Mouse (Mus musculus) cerebellum, adult 18-20 months (tissue): ENCODE measurements around the gene Nt5c1a.
"Not testable (repeated sequence)": the region's sequence is repeated elsewhere in the genome, so short reads cannot be mapped to it uniquely, and the experiment has no call there.

Experiments used
- DNase-seq, 2 experiments: peaks; one replicate each; pipeline ENCODE4 v3.0.0; 2021

Nt5c1a gene

GRCm38 (mm10) chr4:123201186-123202093, at the start of gene Nt5c1a:
Gene Nt5c1a (plus strand): TSS chr4:123201504.
- DNase-seq = peak; percentile 77 to 78

- DNase-seq = no peak
These were observed 49.3 kb upstream of the Nt5c1a start for GRCm38 (mm10) chr4:123152003-123152402.

GRCm38 (mm10) chr4:123152976-123153375, 48.3 kb upstream of the Nt5c1a start:
- no peak for DNase-seq

GRCm38 (mm10) chr4:123155004-123155403, 46.3 kb upstream of the Nt5c1a start:
- DNase-seq = peak; percentile 27 to 49

GRCm38 (mm10) chr4:123155427-123155826, 45.9 kb upstream of the Nt5c1a start:
- no peak for DNase-seq

- DNase-seq = no peak
These were observed 45.5 kb upstream of the Nt5c1a start for GRCm38 (mm10) chr4:123155840-123156239.

GRCm38 (mm10) chr4:123160571-123160970, 40.7 kb upstream of the Nt5c1a start:
- DNase-seq = no peak

- DNase-seq = not testable (repeated sequence)
These were observed 40.1 kb upstream of the Nt5c1a start for GRCm38 (mm10) chr4:123161251-123161650.

- no peak for DNase-seq
These were observed 38.9 kb upstream of the Nt5c1a start for GRCm38 (mm10) chr4:123162305-123162917.

GRCm38 (mm10) chr4:123164157-123164556, 37.1 kb upstream of the Nt5c1a start:
- no peak for DNase-seq

- DNase-seq = no peak
These were observed 29.5 kb upstream of the Nt5c1a start for GRCm38 (mm10) chr4:123171811-123172210.

- DNase-seq = peak; percentile 47 to 62
These were observed 18.7 kb upstream of the Nt5c1a start, which contains the start of gene Hpcal4 for GRCm38 (mm10) chr4:123182328-123183238. Gene Hpcal4 (plus strand): TSS chr4:123183227.

GRCm38 (mm10) chr4:123183239-123184056, 17.9 kb upstream of the Nt5c1a start:
- peak; percentile 88 to 94 for DNase-seq

- DNase-seq = no peak
These were observed 16.5 kb upstream of the Nt5c1a start for GRCm38 (mm10) chr4:123184816-123185215.

GRCm38 (mm10) chr4:123192336-123192735, 9.0 kb upstream of the Nt5c1a start:
- no peak for DNase-seq

- no peak for DNase-seq
These were observed 7.5 kb upstream of the Nt5c1a start for GRCm38 (mm10) chr4:123193791-123194190.

- no peak for DNase-seq
These were observed 4.6 kb upstream of the Nt5c1a start for GRCm38 (mm10) chr4:123196695-123197094.

GRCm38 (mm10) chr4:123200771-123201185, 526 bp upstream of the Nt5c1a start:
- DNase-seq = peak; percentile 81 to 89

- DNase-seq = no peak
These were observed 753 bp downstream of the Nt5c1a start for GRCm38 (mm10) chr4:123202094-123202420.

- no peak for DNase-seq
These were observed 6.0 kb downstream of the Nt5c1a start for GRCm38 (mm10) chr4:123207337-123207736.

- no peak for DNase-seq
These were observed 9.7 kb downstream of the Nt5c1a start for GRCm38 (mm10) chr4:123210996-123211395.

- no peak for DNase-seq
These were observed 10.1 kb downstream of the Nt5c1a start for GRCm38 (mm10) chr4:123211453-123211852.
